Mouse (Mus musculus): Measurements from ENCODE around the gene Foxp1. TPM values are rescaled to one million over a fixed set of nuclear protein-coding genes. Genes with fewer than 3 reads are reported as not detected.

Gene Foxp1
- polyA plus RNA-seq, 1 experiment, result 93.7 TPM

- TF ChIP-seq POLR2A (IDR thresholded peaks at IDR 0.05; ENCODE audit: borderline replicate concordance, control insufficient read depth, low read depth, low read length), result no peak
- no peak for TF ChIP-seq CTCF (IDR thresholded peaks at IDR 0.05; ENCODE audit: control insufficient read depth, insufficient read depth, low read length)
- Histone ChIP-seq H3K4me1 (ENCODE audit: control insufficient read depth, insufficient read depth, low read length) (peaks cover 5% of the 10 kb centered on the region), H3K4me3 (replicated peaks; ENCODE audit: control insufficient read depth, low read depth, low read length) (no peak overlapping the region), H3K27ac (ENCODE audit: control insufficient read depth, insufficient read depth, low read depth, low read length, poor library complexity) (peak overlapping the region; percentile 31; the same call in 1 of the 2 replicates)
- 23% methylated on average over 3 of the region's 3 CpGs for WGBS
These were observed 334.6 kb downstream of the Foxp1 start for GRCm38 (mm10) chr6:99187914-99188313.

- Histone ChIP-seq H3K4me3 (replicated peaks; ENCODE audit: control insufficient read depth, low read depth, low read length) (no peak overlapping the region), H3K27ac (ENCODE audit: control insufficient read depth, insufficient read depth, low read depth, low read length, poor library complexity) (no peak overlapping the region), H3K4me1 (ENCODE audit: control insufficient read depth, insufficient read depth, low read length) (peaks cover 5% of the 10 kb centered on the region)
- TF ChIP-seq CTCF (IDR thresholded peaks at IDR 0.05; ENCODE audit: control insufficient read depth, insufficient read depth, low read length) (no peak), POLR2A (IDR thresholded peaks at IDR 0.05; ENCODE audit: borderline replicate concordance, control insufficient read depth, low read depth, low read length) (no peak)
- 21% methylated on average over 2 of the region's 2 CpGs for WGBS
These were observed 335.1 kb downstream of the Foxp1 start for GRCm38 (mm10) chr6:99187415-99187814.

DNA sequence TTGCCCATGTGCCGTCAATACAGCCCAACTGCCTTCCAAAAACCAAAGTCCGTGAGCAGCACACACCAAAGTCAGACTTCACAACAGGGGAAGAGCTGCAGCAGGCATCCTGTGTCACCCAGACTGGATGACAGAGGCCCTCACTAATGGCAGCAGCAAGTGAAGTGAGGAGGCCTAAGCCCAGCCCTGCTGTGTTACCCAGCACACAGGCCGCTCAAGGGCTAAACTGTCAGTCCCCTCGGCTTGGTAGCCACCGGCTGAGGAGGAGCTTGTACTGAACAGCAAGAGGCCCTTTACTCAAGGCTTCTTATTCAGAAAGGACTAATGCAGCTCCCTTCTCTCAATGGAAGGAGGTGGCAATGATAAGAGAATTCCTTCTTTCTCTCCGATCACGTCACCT lies 336.0 kb downstream of the Foxp1 start:
- WGBS, result 80% methylated on average over 7 of the region's 7 CpGs
- Histone ChIP-seq H3K27ac (ENCODE audit: control insufficient read depth, insufficient read depth, low read depth, low read length, poor library complexity) (no peak overlapping the region), H3K4me3 (replicated peaks; ENCODE audit: control insufficient read depth, low read depth, low read length) (no peak overlapping the region), H3K4me1 (ENCODE audit: control insufficient read depth, insufficient read depth, low read length) (peaks cover 5% of the 10 kb centered on the region)
- no peak for TF ChIP-seq POLR2A (IDR thresholded peaks at IDR 0.05; ENCODE audit: borderline replicate concordance, control insufficient read depth, low read depth, low read length)
- no peak for TF ChIP-seq CTCF (IDR thresholded peaks at IDR 0.05; ENCODE audit: control insufficient read depth, insufficient read depth, low read length)

DNA sequence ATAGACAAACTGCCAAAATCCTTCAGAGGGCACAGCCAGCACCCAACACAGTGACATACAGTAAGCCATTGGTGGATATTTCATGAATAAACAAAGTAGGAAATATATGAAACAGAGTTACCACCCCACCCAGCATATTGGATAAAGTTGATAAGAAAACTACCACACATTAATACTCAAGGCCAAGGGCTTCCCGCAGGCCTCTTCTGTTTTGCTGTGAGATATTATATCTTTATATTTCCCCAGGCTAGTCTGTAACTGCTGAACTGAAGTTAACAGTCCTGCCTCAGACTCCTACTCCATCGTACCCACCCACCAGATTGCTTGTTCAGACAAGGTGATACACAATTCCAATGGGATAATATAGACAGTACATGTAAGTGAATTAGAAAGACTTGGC lies 336.7 kb downstream of the Foxp1 start:
- TF ChIP-seq POLR2A (IDR thresholded peaks at IDR 0.05; ENCODE audit: borderline replicate concordance, control insufficient read depth, low read depth, low read length) (no peak), CTCF (IDR thresholded peaks at IDR 0.05; ENCODE audit: control insufficient read depth, insufficient read depth, low read length) (no peak)
- peaks cover 5% of the 10 kb centered on the region for H3K4me1 ChIP-seq (ENCODE audit: control insufficient read depth, insufficient read depth, low read length)
- WGBS, result 69% methylated on average over 2 of the region's 2 CpGs
- H3K4me3 ChIP-seq (replicated peaks; ENCODE audit: control insufficient read depth, low read depth, low read length), result no peak overlapping the region
- no peak overlapping the region for H3K27ac ChIP-seq (ENCODE audit: control insufficient read depth, insufficient read depth, low read depth, low read length, poor library complexity)

DNA sequence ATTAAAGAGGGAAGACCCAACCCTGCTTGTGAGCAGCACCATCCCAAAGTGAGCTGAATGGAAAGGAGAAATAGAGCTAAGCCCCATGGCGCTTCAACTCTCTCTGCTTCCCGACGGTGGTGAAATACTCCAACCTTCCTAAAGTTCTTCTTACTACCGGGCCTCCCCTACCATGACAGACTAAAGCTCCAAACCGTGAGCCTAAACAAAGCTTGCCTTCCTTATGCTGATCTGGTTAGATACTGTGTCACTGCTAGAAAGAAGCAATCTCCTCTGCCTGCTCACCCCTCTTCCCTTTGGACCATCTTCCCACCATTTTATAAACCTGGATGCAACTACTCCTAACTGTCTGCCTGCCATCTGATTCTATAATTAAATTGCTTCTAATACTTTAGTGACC lies 338.5 kb downstream of the Foxp1 start:
- WGBS, result 81% methylated on average over 5 of the region's 5 CpGs
- Histone ChIP-seq H3K27ac (ENCODE audit: control insufficient read depth, insufficient read depth, low read depth, low read length, poor library complexity) (no peak overlapping the region), H3K4me3 (replicated peaks; ENCODE audit: control insufficient read depth, low read depth, low read length) (no peak overlapping the region), H3K4me1 (ENCODE audit: control insufficient read depth, insufficient read depth, low read length) (peaks cover 5% of the 10 kb centered on the region)
- TF ChIP-seq CTCF (IDR thresholded peaks at IDR 0.05; ENCODE audit: control insufficient read depth, insufficient read depth, low read length) (no peak), POLR2A (IDR thresholded peaks at IDR 0.05; ENCODE audit: borderline replicate concordance, control insufficient read depth, low read depth, low read length) (no peak)

DNA sequence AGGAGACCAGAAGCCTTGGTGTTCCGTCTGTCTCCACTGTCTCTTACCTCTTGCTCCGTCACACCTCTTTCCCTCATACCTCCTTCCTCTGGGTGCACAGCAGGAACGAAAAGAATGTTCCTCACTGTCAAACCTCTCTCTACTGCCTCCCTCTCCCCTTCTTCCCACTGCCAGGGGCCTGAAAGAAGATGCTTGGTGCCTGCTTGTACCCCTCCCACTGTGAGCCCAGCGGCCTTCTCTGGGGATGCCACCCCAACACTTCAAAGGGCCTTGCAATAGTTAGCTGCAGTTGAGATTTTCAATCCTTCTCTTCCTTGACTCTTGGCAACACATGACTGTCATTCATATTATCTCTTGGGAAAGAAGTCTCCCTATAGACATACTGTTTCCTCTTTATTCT lies 339.7 kb downstream of the Foxp1 start:
- H3K27ac ChIP-seq (ENCODE audit: control insufficient read depth, insufficient read depth, low read depth, low read length, poor library complexity), result no peak overlapping the region
- peaks cover 1% of the 10 kb centered on the region for H3K4me1 ChIP-seq (ENCODE audit: control insufficient read depth, insufficient read depth, low read length)
- H3K4me3 ChIP-seq (replicated peaks; ENCODE audit: control insufficient read depth, low read depth, low read length), result no peak overlapping the region
- 77% methylated on average over 4 of the region's 4 CpGs for WGBS
- TF ChIP-seq CTCF (IDR thresholded peaks at IDR 0.05; ENCODE audit: control insufficient read depth, insufficient read depth, low read length) (no peak), POLR2A (IDR thresholded peaks at IDR 0.05; ENCODE audit: borderline replicate concordance, control insufficient read depth, low read depth, low read length) (no peak)

DNA sequence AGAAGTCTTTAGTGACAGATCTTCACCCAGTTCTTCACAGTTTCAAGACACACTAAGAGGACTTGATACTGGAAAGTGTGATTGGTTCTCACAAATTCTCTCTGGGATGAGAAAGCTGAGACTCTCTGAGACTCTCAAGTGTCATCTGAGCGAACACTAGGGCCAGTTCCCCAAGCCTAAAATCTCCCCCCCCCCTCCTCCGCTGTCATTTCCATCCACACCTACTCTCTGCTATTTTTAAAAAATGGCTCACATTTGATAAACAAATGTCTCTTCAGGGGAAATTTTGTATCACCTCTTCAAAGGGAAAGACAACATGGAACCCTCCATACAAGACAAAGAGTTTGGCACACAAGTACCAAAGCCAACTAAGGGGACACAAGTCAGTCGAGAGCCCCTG lies 346.3 kb downstream of the Foxp1 start:
- Histone ChIP-seq H3K4me1 (ENCODE audit: control insufficient read depth, insufficient read depth, low read length) (peaks cover 4% of the 10 kb centered on the region; the same call in 1 of the 2 replicates), H3K4me3 (replicated peaks; ENCODE audit: control insufficient read depth, low read depth, low read length) (no peak overlapping the region), H3K27ac (ENCODE audit: control insufficient read depth, insufficient read depth, low read depth, low read length, poor library complexity) (no peak overlapping the region)
- WGBS, result 82% methylated on average over 3 of the region's 3 CpGs
- TF ChIP-seq CTCF (IDR thresholded peaks at IDR 0.05; ENCODE audit: control insufficient read depth, insufficient read depth, low read length) (no peak), POLR2A (IDR thresholded peaks at IDR 0.05; ENCODE audit: borderline replicate concordance, control insufficient read depth, low read depth, low read length) (no peak)

GRCm38 (mm10) chr6:99175377-99175776 lies 347.1 kb downstream of the Foxp1 start:
- Histone ChIP-seq H3K4me1 (ENCODE audit: control insufficient read depth, insufficient read depth, low read length) (peaks cover 4% of the 10 kb centered on the region; the same call in 1 of the 2 replicates), H3K27ac (ENCODE audit: control insufficient read depth, insufficient read depth, low read depth, low read length, poor library complexity) (no peak overlapping the region), H3K4me3 (replicated peaks; ENCODE audit: control insufficient read depth, low read depth, low read length) (no peak overlapping the region)
- WGBS, result 44% methylated on average over 5 of the region's 5 CpGs
- TF ChIP-seq CTCF (IDR thresholded peaks at IDR 0.05; ENCODE audit: control insufficient read depth, insufficient read depth, low read length) (no peak), POLR2A (IDR thresholded peaks at IDR 0.05; ENCODE audit: borderline replicate concordance, control insufficient read depth, low read depth, low read length) (no peak)

- Histone ChIP-seq H3K4me1 (ENCODE audit: control insufficient read depth, insufficient read depth, low read length) (peaks cover 4% of the 10 kb centered on the region; the same call in 1 of the 2 replicates), H3K27ac (ENCODE audit: control insufficient read depth, insufficient read depth, low read depth, low read length, poor library complexity) (no peak overlapping the region), H3K4me3 (replicated peaks; ENCODE audit: control insufficient read depth, low read depth, low read length) (no peak overlapping the region)
- WGBS, result 53% methylated on average over 2 of the region's 2 CpGs
- TF ChIP-seq CTCF (IDR thresholded peaks at IDR 0.05; ENCODE audit: control insufficient read depth, insufficient read depth, low read length) (no peak), POLR2A (IDR thresholded peaks at IDR 0.05; ENCODE audit: borderline replicate concordance, control insufficient read depth, low read depth, low read length) (no peak)
These were observed 348.7 kb downstream of the Foxp1 start for GRCm38 (mm10) chr6:99173902-99174210.

All from bone marrow, adult 2 months (tissue).